Mouse (Mus musculus): ENCODE results near the gene Zfhx3.

DNA sequence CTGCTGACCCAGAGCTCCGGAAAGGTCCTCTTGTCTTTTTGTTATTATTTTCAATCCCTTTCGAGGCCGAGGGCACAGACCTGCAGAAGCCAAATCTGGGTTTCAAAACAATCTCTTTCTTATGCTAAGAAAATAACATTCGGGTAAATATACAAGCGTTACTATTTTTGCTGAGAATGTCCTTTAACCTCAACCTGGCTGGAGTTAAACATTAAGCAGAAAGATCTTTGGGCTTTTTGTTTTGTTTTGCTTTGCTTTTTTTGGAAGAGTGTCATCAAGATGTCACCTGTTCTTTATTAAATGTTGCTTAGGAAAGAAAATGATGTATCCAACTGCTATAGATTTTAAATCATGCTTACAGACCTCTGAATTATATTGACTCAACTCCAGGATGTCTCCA, 204.1 kb downstream of the Zfhx3 start:
- TF ChIP-seq CTCF (IDR thresholded peaks at IDR 0.05; ENCODE audit: control insufficient read depth, insufficient read depth, low read length) (no peak), POLR2A (IDR thresholded peaks at IDR 0.05; ENCODE audit: borderline replicate concordance, control insufficient read depth, low read depth, low read length) (no peak)
